Mouse (Mus musculus): ENCODE results near the gene Mlxipl. TPM values are rescaled to one million over a fixed set of nuclear protein-coding genes. Genes with fewer than 3 reads are reported as not detected.

The Mlxipl gene
- polyA plus RNA-seq, 1 experiment from 2014 or later = 3.9 TPM

- Histone ChIP-seq H3K9me3 (no peaks in the 10 kb centered on the region), H3K27me3 (no peaks in the 10 kb centered on the region), H3K27ac (peak within 1 kb of the TSS; percentile 93), H3K9ac (peak within 1 kb of the TSS; percentile 79), H3K4me3 (peak within 1 kb of the TSS; percentile 66), H3K4me1 (peaks cover 14% of the 10 kb centered on the region), H3K36me3 (peaks cover 17% of the 10 kb centered on the region), H3K4me2 (peak within 1 kb of the TSS; percentile 73)
- peak; percentile 99 for ATAC-seq (ENCODE audit: insufficient number of reproducible peaks, insufficient read depth, low FRiP score, low TSS enrichment, low read depth)
- 0% methylated on average over 63 of the region's 63 CpGs for WGBS
These were observed 59.5 kb downstream of the Mlxipl start, which contains the start of gene Tbl2 for GRCm38 (mm10) chr5:135149053-135149819. TSS of gene Tbl2 (plus strand) at chr5:135149657.

GRCm38 (mm10) chr5:135149820-135150178, 60.1 kb downstream of the Mlxipl start:
- no peaks in the 10 kb centered on the region for H3K27me3 ChIP-seq
- ATAC-seq (ENCODE audit: insufficient number of reproducible peaks, insufficient read depth, low FRiP score, low TSS enrichment, low read depth) = no peak
- 0% methylated on average over 23 of the region's 23 CpGs for WGBS
- peaks cover 14% of the 10 kb centered on the region for H3K4me1 ChIP-seq
- no peaks in the 10 kb centered on the region for H3K9me3 ChIP-seq
- peak overlapping the region; percentile 73 for H3K4me2 ChIP-seq
- H3K36me3 ChIP-seq = peaks cover 23% of the 10 kb centered on the region
- H3K27ac ChIP-seq = peak overlapping the region; percentile 93
- peak overlapping the region; percentile 66 for H3K4me3 ChIP-seq
- peak overlapping the region; percentile 79 for H3K9ac ChIP-seq

- no peaks in the 10 kb centered on the region; the same call in 1 of the 2 replicates for H3K9me3 ChIP-seq
- no peaks in the 10 kb centered on the region for H3K4me1 ChIP-seq
- WGBS = 97% methylated on average over 4 of the region's 4 CpGs
- H3K27me3 ChIP-seq = no peaks in the 10 kb centered on the region
- H3K9ac ChIP-seq = no peak overlapping the region
- peaks cover 87% of the 10 kb centered on the region for H3K36me3 ChIP-seq
- no peak overlapping the region for H3K4me3 ChIP-seq
- H3K4me2 ChIP-seq = no peak overlapping the region
- no peak for ATAC-seq (ENCODE audit: insufficient number of reproducible peaks, insufficient read depth, low FRiP score, low TSS enrichment, low read depth)
- no peak overlapping the region for H3K27ac ChIP-seq
These were observed 66.8 kb downstream of the Mlxipl start for GRCm38 (mm10) chr5:135156496-135156895.

GRCm38 (mm10) chr5:135161221-135161620, 71.5 kb downstream of the Mlxipl start:
- H3K4me2 ChIP-seq = no peak overlapping the region
- no peaks in the 10 kb centered on the region for H3K4me1 ChIP-seq
- no peak overlapping the region for H3K4me3 ChIP-seq
- 96% methylated on average over 4 of the region's 4 CpGs for WGBS
- H3K36me3 ChIP-seq = peaks cover 72% of the 10 kb centered on the region
- no peaks in the 10 kb centered on the region for H3K27me3 ChIP-seq
- H3K27ac ChIP-seq = no peak overlapping the region
- H3K9me3 ChIP-seq = no peaks in the 10 kb centered on the region; the same call in 1 of the 2 replicates
- H3K9ac ChIP-seq = no peak overlapping the region
- ATAC-seq (ENCODE audit: insufficient number of reproducible peaks, insufficient read depth, low FRiP score, low TSS enrichment, low read depth) = no peak

GRCm38 (mm10) chr5:135161650-135162049, 72.0 kb downstream of the Mlxipl start:
- Histone ChIP-seq H3K4me1 (no peaks in the 10 kb centered on the region), H3K27me3 (no peaks in the 10 kb centered on the region), H3K27ac (no peak overlapping the region), H3K4me3 (no peak overlapping the region), H3K4me2 (no peak overlapping the region), H3K36me3 (peaks cover 68% of the 10 kb centered on the region), H3K9me3 (no peaks in the 10 kb centered on the region), H3K9ac (0 out of 2 replicates have a peak overlapping the region, but pooled peaks have one; percentile 11)
- 90% methylated on average over 7 of the region's 7 CpGs for WGBS
- no peak for ATAC-seq (ENCODE audit: insufficient number of reproducible peaks, insufficient read depth, low FRiP score, low TSS enrichment, low read depth)

- no peak overlapping the region for H3K27ac ChIP-seq
- H3K27me3 ChIP-seq = no peaks in the 10 kb centered on the region
- no peak overlapping the region for H3K4me2 ChIP-seq
- no peak overlapping the region for H3K4me3 ChIP-seq
- H3K4me1 ChIP-seq = no peaks in the 10 kb centered on the region
- H3K9ac ChIP-seq = no peak overlapping the region
- peaks cover 61% of the 10 kb centered on the region for H3K36me3 ChIP-seq
- no peak for ATAC-seq (ENCODE audit: insufficient number of reproducible peaks, insufficient read depth, low FRiP score, low TSS enrichment, low read depth)
- WGBS = 92% methylated on average over 8 of the region's 8 CpGs
- no peaks in the 10 kb centered on the region for H3K9me3 ChIP-seq
These were observed 72.7 kb downstream of the Mlxipl start for GRCm38 (mm10) chr5:135162361-135162760.

GRCm38 (mm10) chr5:135162821-135163220, 73.1 kb downstream of the Mlxipl start:
- Histone ChIP-seq H3K4me3 (no peak overlapping the region), H3K4me1 (0 out of 2 replicates have a peak, but pooled peaks cover 1% of the 10 kb centered on the region), H3K27me3 (no peaks in the 10 kb centered on the region), H3K9me3 (no peaks in the 10 kb centered on the region), H3K27ac (no peak overlapping the region), H3K4me2 (no peak overlapping the region), H3K36me3 (peaks cover 57% of the 10 kb centered on the region), H3K9ac (no peak overlapping the region)
- no peak for ATAC-seq (ENCODE audit: insufficient number of reproducible peaks, insufficient read depth, low FRiP score, low TSS enrichment, low read depth)
- 80% methylated on average over 6 of the region's 6 CpGs for WGBS

- no peak overlapping the region for H3K9ac ChIP-seq
- no peak for ATAC-seq (ENCODE audit: insufficient number of reproducible peaks, insufficient read depth, low FRiP score, low TSS enrichment, low read depth)
- H3K27me3 ChIP-seq = no peaks in the 10 kb centered on the region
- H3K4me3 ChIP-seq = no peak overlapping the region
- H3K36me3 ChIP-seq = peaks cover 31% of the 10 kb centered on the region
- H3K27ac ChIP-seq = no peak overlapping the region
- H3K9me3 ChIP-seq = no peaks in the 10 kb centered on the region
- WGBS = 83% methylated on average over 4 of the region's 4 CpGs
- H3K4me1 ChIP-seq = peaks cover 12% of the 10 kb centered on the region
- H3K4me2 ChIP-seq = no peak overlapping the region
These were observed 77.2 kb downstream of the Mlxipl start for GRCm38 (mm10) chr5:135166909-135167308.

GRCm38 (mm10) chr5:135167469-135167868, 77.8 kb downstream of the Mlxipl start:
- peaks cover 12% of the 10 kb centered on the region for H3K4me1 ChIP-seq
- H3K36me3 ChIP-seq = peaks cover 31% of the 10 kb centered on the region
- no peaks in the 10 kb centered on the region for H3K9me3 ChIP-seq
- peak overlapping the region; percentile 99; the same call in 1 of the 2 replicates for H3K27ac ChIP-seq
- H3K27me3 ChIP-seq = no peaks in the 10 kb centered on the region
- H3K4me2 ChIP-seq = peak overlapping the region; percentile 66; the same call in 1 of the 2 replicates
- WGBS = 94% methylated on average over 4 of the region's 4 CpGs
- ATAC-seq (ENCODE audit: insufficient number of reproducible peaks, insufficient read depth, low FRiP score, low TSS enrichment, low read depth) = no peak
- H3K9ac ChIP-seq = no peak overlapping the region; the same call in 1 of the 2 replicates
- no peak overlapping the region; the same call in 1 of the 2 replicates for H3K4me3 ChIP-seq

GRCm38 (mm10) chr5:135168063-135169062, 78.7 kb downstream of the Mlxipl start, which contains the start of gene Bcl7b:
TSS of gene Bcl7b (plus strand) at chr5:135168283.
- H3K9me3 ChIP-seq = no peaks in the 10 kb centered on the region
- peak within 1 kb of the TSS; percentile 99 for H3K27ac ChIP-seq
- no peaks in the 10 kb centered on the region for H3K27me3 ChIP-seq
- peak within 1 kb of the TSS; percentile 87 for H3K9ac ChIP-seq
- peak; percentile 95 for ATAC-seq (ENCODE audit: insufficient number of reproducible peaks, insufficient read depth, low FRiP score, low TSS enrichment, low read depth)
- H3K36me3 ChIP-seq = peaks cover 31% of the 10 kb centered on the region
- H3K4me2 ChIP-seq = peak within 1 kb of the TSS; percentile 66
- WGBS = 2% methylated on average over 94 of the region's 95 CpGs
- peaks cover 12% of the 10 kb centered on the region for H3K4me1 ChIP-seq
- peak within 1 kb of the TSS; percentile 62 for H3K4me3 ChIP-seq

GRCm38 (mm10) chr5:135169479-135169878, 79.8 kb downstream of the Mlxipl start:
- peaks cover 12% of the 10 kb centered on the region for H3K4me1 ChIP-seq
- H3K9me3 ChIP-seq = no peaks in the 10 kb centered on the region
- peak overlapping the region; percentile 99; the same call in 1 of the 2 replicates for H3K27ac ChIP-seq
- ATAC-seq (ENCODE audit: insufficient number of reproducible peaks, insufficient read depth, low FRiP score, low TSS enrichment, low read depth) = no peak
- peak overlapping the region; percentile 87 for H3K9ac ChIP-seq
- H3K4me3 ChIP-seq = peak overlapping the region; percentile 62
- no peaks in the 10 kb centered on the region for H3K27me3 ChIP-seq
- peaks cover 38% of the 10 kb centered on the region for H3K36me3 ChIP-seq
- 89% methylated on average over 5 of the region's 5 CpGs for WGBS
- peak overlapping the region; percentile 66 for H3K4me2 ChIP-seq
